Mouse (Mus musculus) heart, embryonic 13.5 days (tissue): ENCODE measurements around the gene Atp6v1e2. TPM values are rescaled to one million over a fixed set of nuclear protein-coding genes. Genes with fewer than 3 reads are reported as not detected.
A peak's percentile ranks its signal among the peaks of the same experiment; 100 is the strongest.

ENCODE experiments used
- ATAC-seq: fragments of 200-750 bp; cut with Nextera tagmentation; 2 replicates; pipeline ENCODE4 v1.8.0; 2017; ENCODE audit warnings: moderate TSS enrichment; ENCODE audit not compliant: insufficient number of reproducible peaks, low FRiP score, low TSS enrichment; ENCODE audit errors: extremely low read depth
- H3K27ac ChIP-seq: fragments of 300-500 bp; sonication (generic); replicated peaks from 2 replicates; pipeline ENCODE4 v1.5.1; 2015; ENCODE audit warnings: moderate library complexity, mild to moderate bottlenecking, inconsistent platforms
- H3K27me3 ChIP-seq: fragments of 300-500 bp; sonication (generic); replicated peaks from 2 replicates; pipeline ENCODE4 v1.6.1; 2015; ENCODE audit warnings: mild to moderate bottlenecking, inconsistent platforms
- H3K36me3 ChIP-seq: fragments of 300-500 bp; sonication (generic); 2 replicates; pipeline ENCODE4 v1.6.1; 2015; ENCODE audit warnings: mild to moderate bottlenecking, inconsistent platforms
- H3K4me1 ChIP-seq: fragments of 300-500 bp; sonication (generic); 2 replicates; pipeline ENCODE4 v1.6.1; 2015; ENCODE audit warnings: inconsistent platforms
- H3K4me2 ChIP-seq: fragments of 300-500 bp; sonication (generic); 2 replicates; pipeline ENCODE4 v1.6.1; 2015; ENCODE audit warnings: inconsistent platforms, mild to moderate bottlenecking, moderate library complexity
- H3K4me3 ChIP-seq: fragments of 300-500 bp; sonication (generic); 2 replicates; pipeline ENCODE4 v1.5.1; 2015; ENCODE audit warnings: moderate library complexity, mild to moderate bottlenecking, inconsistent platforms
- H3K9ac ChIP-seq: fragments of 300-500 bp; sonication (generic); 2 replicates; pipeline ENCODE4 v1.6.1; 2015; ENCODE audit warnings: inconsistent platforms, mild to moderate bottlenecking, moderate library complexity
- H3K9me3 ChIP-seq: fragments of 300-500 bp; sonication (generic); 2 replicates; pipeline ENCODE4 v1.6.1; 2016; ENCODE audit warnings: inconsistent platforms
- WGBS: fragments of 180-500 bp; shearing (Covaris S2); methylation state at CpG from one replicate; pipeline ENCODE4 v1.1.7; 2015; ENCODE audit warnings: mixed read lengths; 5-methylcytosine and 5-hydroxymethylcytosine counted together
- polyA plus RNA-seq: library from polyadenylated mRNA; unstranded; fragments of >200 nt; fragmentation: Nextera tagmentation; extraction: Ambion mirVana; gene quantifications from 2 replicates; pipeline ENCODE4 v1.2.1, GENCODE M21; 2015

Gene Atp6v1e2
- not detected in 2 replicates for polyA plus RNA-seq

DNA sequence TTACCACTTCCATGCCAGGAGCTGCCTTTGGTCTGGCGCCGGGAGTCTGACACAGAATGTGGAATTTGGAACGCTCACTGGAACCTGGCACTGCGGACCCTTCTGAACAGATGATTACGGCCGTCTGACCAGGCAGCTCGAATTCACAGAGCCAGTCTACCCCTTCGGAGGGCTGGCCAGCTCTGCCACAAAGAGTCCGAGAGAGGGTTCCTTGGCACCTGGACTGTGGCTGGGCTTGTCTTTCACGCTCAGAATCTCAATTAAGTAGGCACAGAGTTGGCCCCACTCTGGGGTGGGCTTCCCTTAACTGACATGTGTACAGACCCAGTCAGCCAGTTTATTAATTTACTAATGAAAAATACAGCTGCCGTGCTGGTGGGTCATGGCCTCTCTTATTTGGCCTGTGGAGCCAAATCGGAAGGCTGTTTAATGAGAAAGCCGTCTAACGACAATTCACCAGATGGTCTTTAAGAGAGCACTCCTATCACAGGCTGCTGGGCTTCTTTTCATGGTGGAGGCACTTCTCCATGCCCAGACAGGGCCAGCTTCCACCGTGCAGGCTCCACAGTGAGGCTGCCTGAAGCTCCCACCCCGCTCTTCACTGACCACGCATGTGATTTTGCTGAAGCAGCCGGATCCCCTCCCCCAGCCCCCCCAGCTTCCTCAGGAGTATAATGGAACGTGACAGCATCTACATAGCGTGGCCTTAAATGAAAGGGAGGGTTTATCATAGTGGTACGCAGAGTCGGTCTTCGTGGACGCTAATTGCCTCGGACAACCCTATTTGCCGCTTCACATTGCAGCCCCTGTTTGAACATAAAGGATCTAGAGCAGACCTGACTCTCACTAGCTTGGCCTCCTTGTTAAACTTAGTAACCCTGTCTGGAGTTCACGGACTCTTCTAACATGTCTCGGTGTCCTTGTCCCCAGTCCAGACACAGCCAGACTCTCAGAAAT lies at the start of gene Atp6v1e2:
Gene Atp6v1e2 (minus strand): TSS at position 58 of the 957 bp plus-strand sequence.
- no peak within 1 kb of the TSS for H3K4me3 ChIP-seq
- WGBS = 83% methylated on average over 28 of the region's 28 CpGs
- H3K27ac ChIP-seq = no peak within 1 kb of the TSS
- no peaks in the 10 kb centered on the region for H3K36me3 ChIP-seq
- no peak within 1 kb of the TSS for H3K4me2 ChIP-seq
- H3K9me3 ChIP-seq = no peaks in the 10 kb centered on the region
- no peak for ATAC-seq
- no peaks in the 10 kb centered on the region for H3K4me1 ChIP-seq
- H3K9ac ChIP-seq = no peak within 1 kb of the TSS
- H3K27me3 ChIP-seq = peaks cover 13% of the 10 kb centered on the region; the same call in 1 of the 2 replicates

DNA sequence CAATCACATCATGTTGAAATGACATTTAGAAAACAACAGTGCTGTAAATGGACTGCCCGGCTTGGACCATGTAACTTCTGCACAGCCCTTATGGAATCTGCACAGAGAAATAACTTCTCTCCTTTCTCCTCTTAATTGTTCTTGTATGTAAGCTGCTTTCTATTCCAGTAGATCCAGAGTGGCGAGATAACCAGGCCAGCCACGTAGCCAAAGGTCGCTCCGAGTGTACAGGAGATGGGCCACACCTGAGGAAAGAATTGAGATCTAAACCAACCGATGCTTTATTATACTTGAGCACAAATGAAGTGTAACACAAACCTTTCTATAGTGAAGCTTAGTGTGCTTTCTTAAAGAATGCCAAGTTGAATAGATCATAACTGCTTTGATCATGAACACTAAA lies 49.6 kb upstream of the Atp6v1e2 start:
- Histone ChIP-seq H3K27ac (no peak overlapping the region), H3K4me2 (no peak overlapping the region), H3K4me1 (no peaks in the 10 kb centered on the region), H3K9me3 (no peaks in the 10 kb centered on the region), H3K9ac (no peak overlapping the region), H3K36me3 (peaks cover 46% of the 10 kb centered on the region), H3K4me3 (no peak overlapping the region), H3K27me3 (no peaks in the 10 kb centered on the region)
- 84% methylated on average over 6 of the region's 6 CpGs for WGBS
- ATAC-seq = no peak

DNA sequence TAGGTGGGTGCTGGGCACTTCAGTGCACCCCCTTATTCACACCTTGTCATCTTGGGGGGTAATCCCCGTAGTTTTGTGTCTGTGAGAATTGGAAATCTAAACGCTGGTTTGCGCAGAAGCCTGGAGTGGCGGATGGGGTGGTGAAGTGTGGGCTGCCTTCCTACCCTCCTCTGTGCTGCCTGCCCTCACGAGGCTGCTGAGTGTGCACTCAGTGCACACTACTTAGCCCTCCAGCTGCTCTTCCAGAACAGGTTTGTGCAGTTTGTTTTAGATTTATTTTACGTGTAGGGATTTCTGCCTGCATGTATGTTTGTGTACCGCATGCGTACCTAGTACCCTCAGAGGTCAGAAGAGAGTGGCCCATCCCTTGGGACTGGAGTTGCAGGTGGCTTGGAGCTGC lies 43.6 kb upstream of the Atp6v1e2 start:
- H3K9ac ChIP-seq = 0 out of 2 replicates have a peak overlapping the region, but pooled peaks have one; percentile 3
- H3K4me2 ChIP-seq = no peak overlapping the region
- peaks cover 9% of the 10 kb centered on the region for H3K36me3 ChIP-seq
- H3K4me3 ChIP-seq = no peak overlapping the region
- no peak for ATAC-seq
- no peak overlapping the region for H3K27ac ChIP-seq
- WGBS = 88% methylated on average over 8 of the region's 8 CpGs
- no peaks in the 10 kb centered on the region for H3K27me3 ChIP-seq
- H3K9me3 ChIP-seq = no peaks in the 10 kb centered on the region
- H3K4me1 ChIP-seq = peaks cover 51% of the 10 kb centered on the region

- Histone ChIP-seq H3K4me2 (no peak overlapping the region), H3K4me3 (no peak overlapping the region), H3K27ac (0 out of 2 replicates have a peak overlapping the region, but pooled peaks have one; percentile 21), H3K4me1 (peaks cover 61% of the 10 kb centered on the region), H3K36me3 (peaks cover 12% of the 10 kb centered on the region), H3K9me3 (no peaks in the 10 kb centered on the region), H3K9ac (0 out of 2 replicates have a peak overlapping the region, but pooled peaks have one; percentile 15), H3K27me3 (no peaks in the 10 kb centered on the region)
- 50% methylated on average over 6 of the region's 6 CpGs for WGBS
- ATAC-seq = no peak
Measured at GRCm38 (mm10) chr17:86988601-86989184, 41.0 kb upstream of the Atp6v1e2 start.

- 0 out of 2 replicates have a peak overlapping the region, but pooled peaks have one; percentile 21 for H3K27ac ChIP-seq
- 83% methylated on average over 5 of the region's 5 CpGs for WGBS
- no peak for ATAC-seq
Measured at GRCm38 (mm10) chr17:86988161-86988560, 40.5 kb upstream of the Atp6v1e2 start.

GRCm38 (mm10) chr17:86986449-86987138 lies 38.9 kb upstream of the Atp6v1e2 start:
- H3K9ac ChIP-seq = peak overlapping the region; percentile 38
- H3K4me3 ChIP-seq = peak overlapping the region; percentile 24; the same call in 1 of the 2 replicates
- H3K27ac ChIP-seq = peak overlapping the region; percentile 74
- no peaks in the 10 kb centered on the region for H3K9me3 ChIP-seq
- H3K4me1 ChIP-seq = peaks cover 75% of the 10 kb centered on the region
- no peak for ATAC-seq
- no peaks in the 10 kb centered on the region for H3K27me3 ChIP-seq
- peaks cover 33% of the 10 kb centered on the region for H3K36me3 ChIP-seq
- H3K4me2 ChIP-seq = peak overlapping the region; percentile 53
- WGBS = 57% methylated on average over 17 of the region's 17 CpGs

More at GRCm38 (mm10) chr17:86988161-86988560, 40.5 kb upstream of the Atp6v1e2 start:
- Histone ChIP-seq H3K36me3 (peaks cover 17% of the 10 kb centered on the region), H3K4me2 (no peak overlapping the region), H3K9me3 (no peaks in the 10 kb centered on the region), H3K4me1 (peaks cover 65% of the 10 kb centered on the region), H3K9ac (0 out of 2 replicates have a peak overlapping the region, but pooled peaks have one; percentile 15), H3K4me3 (no peak overlapping the region), H3K27me3 (no peaks in the 10 kb centered on the region)

- ATAC-seq = no peak
- peaks cover 70% of the 10 kb centered on the region for H3K36me3 ChIP-seq
- no peak overlapping the region for H3K4me3 ChIP-seq
- H3K9ac ChIP-seq = no peak overlapping the region
- no peak overlapping the region for H3K4me2 ChIP-seq
- no peaks in the 10 kb centered on the region for H3K27me3 ChIP-seq
- H3K4me1 ChIP-seq = peaks cover 41% of the 10 kb centered on the region
- no peak overlapping the region for H3K27ac ChIP-seq
- H3K9me3 ChIP-seq = no peaks in the 10 kb centered on the region
- WGBS = 55% methylated on average over 9 of the region's 9 CpGs
Measured at GRCm38 (mm10) chr17:86982497-86982896, 34.8 kb upstream of the Atp6v1e2 start.

GRCm38 (mm10) chr17:86981701-86982100 lies 34.0 kb upstream of the Atp6v1e2 start:
- Histone ChIP-seq H3K4me3 (no peak overlapping the region), H3K4me2 (no peak overlapping the region), H3K36me3 (peaks cover 73% of the 10 kb centered on the region), H3K9ac (no peak overlapping the region), H3K9me3 (no peaks in the 10 kb centered on the region), H3K27ac (no peak overlapping the region), H3K27me3 (no peaks in the 10 kb centered on the region), H3K4me1 (peaks cover 34% of the 10 kb centered on the region)
- WGBS = 98% methylated on average over 2 of the region's 2 CpGs
- no peak for ATAC-seq

GRCm38 (mm10) chr17:86981205-86981604 lies 33.5 kb upstream of the Atp6v1e2 start:
- H3K36me3 ChIP-seq = peaks cover 78% of the 10 kb centered on the region
- no peak for ATAC-seq
- WGBS = 81% methylated on average over 1 of the region's 1 CpGs
- H3K27me3 ChIP-seq = no peaks in the 10 kb centered on the region
- peaks cover 34% of the 10 kb centered on the region for H3K4me1 ChIP-seq
- no peak overlapping the region for H3K4me3 ChIP-seq
- H3K27ac ChIP-seq = no peak overlapping the region
- no peak overlapping the region for H3K4me2 ChIP-seq
- H3K9me3 ChIP-seq = no peaks in the 10 kb centered on the region
- H3K9ac ChIP-seq = no peak overlapping the region

- Histone ChIP-seq H3K4me1 (peaks cover 24% of the 10 kb centered on the region), H3K4me2 (no peak overlapping the region), H3K36me3 (peaks cover 90% of the 10 kb centered on the region), H3K27me3 (no peaks in the 10 kb centered on the region), H3K9ac (no peak overlapping the region), H3K9me3 (no peaks in the 10 kb centered on the region), H3K4me3 (no peak overlapping the region), H3K27ac (no peak overlapping the region)
- WGBS = 79% methylated on average over 6 of the region's 6 CpGs
- ATAC-seq = no peak
Measured at GRCm38 (mm10) chr17:86978496-86978895, 30.8 kb upstream of the Atp6v1e2 start.

- peaks cover 12% of the 10 kb centered on the region for H3K4me1 ChIP-seq
- 65% methylated on average over 10 of the region's 10 CpGs for WGBS
- H3K4me3 ChIP-seq = no peak overlapping the region
- H3K36me3 ChIP-seq = peaks cover 90% of the 10 kb centered on the region
- no peak for ATAC-seq
- no peaks in the 10 kb centered on the region for H3K27me3 ChIP-seq
- H3K9me3 ChIP-seq = no peaks in the 10 kb centered on the region
- no peak overlapping the region for H3K4me2 ChIP-seq
- no peak overlapping the region for H3K27ac ChIP-seq
- peak overlapping the region; percentile 44; the same call in 1 of the 2 replicates for H3K9ac ChIP-seq
Measured at GRCm38 (mm10) chr17:86976387-86976786, 28.7 kb upstream of the Atp6v1e2 start.
